Mouse (Mus musculus) retina, postnatal 1 day (tissue): ENCODE measurements around the gene Hsf4.

Source experiments
- DNase-seq: peaks from one replicate; pipeline ENCODE4 v3.0.0-alpha.2; 2012

Gene Hsf4

GRCm38 (mm10) chr8:105306146-105306691 is 36.6 kb downstream of the Hsf4 start:
- no peak for DNase-seq

GRCm38 (mm10) chr8:105307670-105308069 is 38.1 kb downstream of the Hsf4 start:
- no peak for DNase-seq

GRCm38 (mm10) chr8:105308428-105308827 is 38.8 kb downstream of the Hsf4 start:
- DNase-seq: no peak

- no peak for DNase-seq
Measured at GRCm38 (mm10) chr8:105309142-105309847, 39.7 kb downstream of the Hsf4 start.

- no peak for DNase-seq
Measured at GRCm38 (mm10) chr8:105310118-105310517, 40.5 kb downstream of the Hsf4 start.

GRCm38 (mm10) chr8:105311718-105312117 is 42.1 kb downstream of the Hsf4 start:
- no peak for DNase-seq

- no peak for DNase-seq
Measured at GRCm38 (mm10) chr8:105312891-105313481, 43.4 kb downstream of the Hsf4 start.

- no peak for DNase-seq
Measured at GRCm38 (mm10) chr8:105313622-105314402, 44.2 kb downstream of the Hsf4 start.

- no peak for DNase-seq
Measured at GRCm38 (mm10) chr8:105315073-105315769, 45.6 kb downstream of the Hsf4 start.

- no peak for DNase-seq
Measured at GRCm38 (mm10) chr8:105317941-105318340, 48.3 kb downstream of the Hsf4 start.

GRCm38 (mm10) chr8:105318662-105319190 is 49.1 kb downstream of the Hsf4 start:
- no peak for DNase-seq

GRCm38 (mm10) chr8:105323183-105323582 is 53.6 kb downstream of the Hsf4 start:
- DNase-seq: no peak
